Mouse (Mus musculus) embryonic fibroblast, embryonic 13.5 days (primary cell): ENCODE measurements around the gene Cald1.

ENCODE experiments used
- CTCF ChIP-seq: IDR thresholded peaks from 2 replicates; pipeline ENCODE4 v1.5.1; 2011; ENCODE audit warnings: mild to moderate bottlenecking, control low read depth, low read length, moderate library complexity, borderline replicate concordance; ENCODE audit not compliant: insufficient read depth
- POLR2A ChIP-seq: IDR thresholded peaks from 2 replicates; pipeline ENCODE4 v1.6.1; 2011; ENCODE audit warnings: low read depth, mild to moderate bottlenecking, control low read depth, low read length, moderate library complexity

- TF ChIP-seq CTCF (no peak), POLR2A (no peak)
Observed at GRCm38 (mm10) chr6:34633776-34634175, 35.5 kb downstream of the Cald1 start.
